ENCODE assay signal across 11 mouse cellular contexts in the genomic region with DNA sequence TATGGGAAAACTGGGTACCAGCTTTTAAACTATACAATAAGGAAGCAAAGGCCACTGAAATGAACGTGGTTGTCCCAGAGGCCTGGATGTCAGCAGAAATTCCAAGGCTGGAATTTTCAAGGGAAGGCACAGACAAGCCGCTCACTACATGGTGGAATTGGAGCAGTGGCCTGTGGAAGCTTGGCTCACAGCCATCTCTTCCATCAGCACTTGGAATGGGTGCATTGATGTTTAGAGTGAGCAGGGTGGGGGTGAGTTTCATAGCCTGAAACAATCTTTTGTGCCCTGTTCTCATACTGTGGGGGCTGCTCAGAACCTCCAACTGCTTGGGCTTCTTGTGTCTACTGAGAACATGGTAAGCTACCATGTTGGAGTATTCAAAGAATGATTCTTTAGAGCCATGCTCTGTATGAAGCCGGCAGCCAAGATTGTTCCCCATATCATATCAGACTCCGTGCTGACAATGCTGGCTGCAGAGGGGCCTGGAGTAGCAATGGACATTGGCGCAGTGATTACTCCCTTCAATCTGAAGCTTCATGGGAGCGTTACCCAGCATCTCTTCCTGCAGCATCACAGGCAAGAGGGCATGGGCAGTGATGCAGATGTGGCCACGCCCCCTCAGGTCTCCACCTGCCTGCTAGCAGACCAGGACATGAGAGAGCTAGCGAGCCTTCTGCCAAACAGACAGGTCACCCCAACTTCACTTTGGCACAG.
DNase-seq lines count a peak whose midpoint lies in the region; ATAC-seq and TF ChIP-seq lines count a peak whose summit lies in the region.
"Had no signal": no experiment of that assay in that cellular context is flagged by ENCODE, and none has a peak within 500 bp of the region (broad histone marks: within the 10 kb centered on the region; RNA-seq: fewer than 3 reads in every experiment).

No protein-coding gene starts in this region.

- H3K9me3 ChIP-seq in heart, embryonic 16.5 days (replicated peaks; ENCODE audit: control insufficient read depth, low read length) = no peaks in the 10 kb centered on the region
- H3K9me3 ChIP-seq in heart, embryonic 11.5 days (replicated peaks; ENCODE audit: control insufficient read depth, low read length) = no peaks in the 10 kb centered on the region
- no peaks in the 10 kb centered on the region for H3K9me3 ChIP-seq in midbrain, postnatal 0 days (ENCODE audit: low read length)
- H3K9me3 ChIP-seq in midbrain, embryonic 10.5 days (replicated peaks) = no peaks in the 10 kb centered on the region
- H3K9me3 ChIP-seq in hindbrain, embryonic 14.5 days (ENCODE audit: control insufficient read depth, low read length) = no peaks in the 10 kb centered on the region
- H3K9me3 ChIP-seq: neural tube, embryonic 12.5 days had no signal

- peak overlapping the region; percentile 61 for H3K27ac ChIP-seq in heart, embryonic 16.5 days (ENCODE audit: low read length)
- no peak overlapping the region for H3K27ac ChIP-seq in heart, embryonic 11.5 days (ENCODE audit: low read depth, low read length)
- H3K27ac ChIP-seq in midbrain, postnatal 0 days (ENCODE audit: low read depth, low read length) = no peak overlapping the region
- H3K27ac ChIP-seq in midbrain, embryonic 10.5 days (replicated peaks) = no peak overlapping the region
- H3K27ac ChIP-seq in hindbrain, embryonic 14.5 days = 0 out of 2 replicates have a peak overlapping the region, but pooled peaks have one; percentile 10
- H3K27ac ChIP-seq: heart, adult 2 months; neural tube, embryonic 12.5 days had no signal

- no peak overlapping the region for H3K4me3 ChIP-seq in heart, embryonic 16.5 days (ENCODE audit: low read length)
- no peak overlapping the region for H3K4me3 ChIP-seq in heart, embryonic 11.5 days (ENCODE audit: low read depth, low read length)
- no peak overlapping the region for H3K4me3 ChIP-seq in midbrain, postnatal 0 days (ENCODE audit: low read depth, low read length)
- H3K4me3 ChIP-seq in midbrain, embryonic 10.5 days = no peak overlapping the region
- no peak overlapping the region for H3K4me3 ChIP-seq in hindbrain, embryonic 14.5 days (replicated peaks; ENCODE audit: low read length)
- H3K4me3 ChIP-seq: erythroblast, embryonic 14.5 days; heart, adult 2 months; neural tube, embryonic 12.5 days had no signal

- TF ChIP-seq CTCF in midbrain, postnatal 0 days (IDR thresholded peaks at IDR 0.05) = no peak

- no peaks in the 10 kb centered on the region for H3K27me3 ChIP-seq in heart, embryonic 16.5 days (ENCODE audit: control insufficient read depth, insufficient read depth, low read length)
- no peaks in the 10 kb centered on the region for H3K27me3 ChIP-seq in heart, embryonic 11.5 days (ENCODE audit: control insufficient read depth, insufficient read depth, low read length)
- H3K27me3 ChIP-seq in midbrain, postnatal 0 days (ENCODE audit: insufficient read depth, low read length) = no peaks in the 10 kb centered on the region
- H3K27me3 ChIP-seq in midbrain, embryonic 10.5 days (ENCODE audit: low read depth, poor library complexity, severe bottlenecking) = no peaks in the 10 kb centered on the region
- H3K27me3 ChIP-seq in hindbrain, embryonic 14.5 days (ENCODE audit: control insufficient read depth, insufficient read depth, low read length) = no peaks in the 10 kb centered on the region
- H3K27me3 ChIP-seq: neural tube, embryonic 12.5 days had no signal

- peaks cover 55% of the 10 kb centered on the region for H3K4me1 ChIP-seq in heart, embryonic 16.5 days (ENCODE audit: control insufficient read depth, insufficient read depth, low read length)
- H3K4me1 ChIP-seq in heart, embryonic 11.5 days (ENCODE audit: control insufficient read depth, insufficient read depth, low read length) = peaks cover 42% of the 10 kb centered on the region
- no peaks in the 10 kb centered on the region for H3K4me1 ChIP-seq in midbrain, postnatal 0 days (ENCODE audit: insufficient read depth, low read length)
- H3K4me1 ChIP-seq in midbrain, embryonic 10.5 days = peaks cover 38% of the 10 kb centered on the region
- no peaks in the 10 kb centered on the region for H3K4me1 ChIP-seq in hindbrain, embryonic 14.5 days (replicated peaks; ENCODE audit: control insufficient read depth, insufficient read depth, low read length)

- ATAC-seq in heart, embryonic 16.5 days (replicated peaks; ENCODE audit: extremely low read depth, insufficient read depth, low FRiP score) = 0 out of 2 replicates have a peak, but pooled peaks have one; percentile 29
- no peak for ATAC-seq in heart, embryonic 11.5 days (replicated peaks; ENCODE audit: insufficient number of reproducible peaks, low FRiP score, low TSS enrichment)
- no peak for ATAC-seq in midbrain, postnatal 0 days (ENCODE audit: low FRiP score)
- no peak; the same call in 1 of the 2 replicates for ATAC-seq in hindbrain, embryonic 14.5 days (ENCODE audit: low FRiP score)

- H3K9ac ChIP-seq in heart, embryonic 16.5 days (ENCODE audit: low read length) = no peak overlapping the region
- no peak overlapping the region for H3K9ac ChIP-seq in heart, embryonic 11.5 days (ENCODE audit: low read depth, low read length)
- no peak overlapping the region for H3K9ac ChIP-seq in midbrain, postnatal 0 days (replicated peaks; ENCODE audit: low read length, poor library complexity, severe bottlenecking)
- no peak overlapping the region for H3K9ac ChIP-seq in hindbrain, embryonic 14.5 days
- H3K9ac ChIP-seq: neural tube, embryonic 12.5 days had no signal

- WGBS in heart, embryonic 16.5 days = 36% methylated on average over 8 of the region's 8 CpGs
- 54% methylated on average over 8 of the region's 8 CpGs for WGBS in heart, embryonic 11.5 days (ENCODE audit: insufficient replicate concordance)
- 80% methylated on average over 8 of the region's 8 CpGs for WGBS in midbrain, postnatal 0 days
- 89% methylated on average over 8 of the region's 8 CpGs for WGBS in midbrain, embryonic 10.5 days
- 82% methylated on average over 8 of the region's 8 CpGs for WGBS in hindbrain, embryonic 14.5 days

- DNase-seq in midbrain, postnatal 0 days (ENCODE audit: low spot score) = peak; percentile 44
- no peak for DNase-seq in midbrain, embryonic 10.5 days (ENCODE audit: low spot score)
- DNase-seq in hindbrain, embryonic 14.5 days (ENCODE audit: low spot score) = peak; percentile 50
- no peak for DNase-seq in frontal cortex, postnatal 25 days (ENCODE audit: low spot score in 2 of 2)
- DNase-seq in T-cell, adult 2 months (ENCODE audit: low spot score) = no peak
- DNase-seq: thymus, postnatal 25 days had no signal

- no peaks in the 10 kb centered on the region for H3K36me3 ChIP-seq in heart, embryonic 16.5 days (ENCODE audit: control insufficient read depth, insufficient read depth)
- no peaks in the 10 kb centered on the region for H3K36me3 ChIP-seq in heart, embryonic 11.5 days (ENCODE audit: control insufficient read depth, insufficient read depth, low read length)
- H3K36me3 ChIP-seq in midbrain, postnatal 0 days (ENCODE audit: insufficient read depth, low read length) = no peaks in the 10 kb centered on the region
- H3K36me3 ChIP-seq in midbrain, embryonic 10.5 days = no peaks in the 10 kb centered on the region
- no peaks in the 10 kb centered on the region for H3K36me3 ChIP-seq in hindbrain, embryonic 14.5 days (replicated peaks; ENCODE audit: control insufficient read depth, insufficient read depth)
- H3K36me3 ChIP-seq: neural tube, embryonic 12.5 days had no signal

- no peak overlapping the region for H3K4me2 ChIP-seq in heart, embryonic 16.5 days (ENCODE audit: low read depth, low read length)
- no peak overlapping the region for H3K4me2 ChIP-seq in heart, embryonic 11.5 days
- no peak overlapping the region for H3K4me2 ChIP-seq in midbrain, postnatal 0 days (ENCODE audit: low read depth, low read length, poor library complexity, severe bottlenecking)
- H3K4me2 ChIP-seq in hindbrain, embryonic 14.5 days (replicated peaks) = no peak overlapping the region
- H3K4me2 ChIP-seq: neural tube, embryonic 12.5 days had no signal

Comparison
In these comparisons a context has a peak if more than half of its experiments do, and no peak if none do; other contexts are left out.
1. H3K27ac ChIP-seq: peak in heart, embryonic 16.5 days (single experiment) and hindbrain, embryonic 14.5 days (single experiment); none in heart, embryonic 11.5 days (single experiment), midbrain, postnatal 0 days (single experiment) and midbrain, embryonic 10.5 days (single experiment).
2. DNase-seq: peak in midbrain, postnatal 0 days (single experiment) and hindbrain, embryonic 14.5 days (single experiment); none in midbrain, embryonic 10.5 days (single experiment), frontal cortex, postnatal 25 days (0 of 2) and T-cell, adult 2 months (single experiment).